Mouse (Mus musculus): ENCODE measurements around the gene Slc39a11. TPM values are rescaled to one million over a fixed set of nuclear protein-coding genes. Genes with fewer than 3 reads are reported as not detected.

The Slc39a11 gene
- polyA plus RNA-seq, 1 experiment from 2014 or later: 25.4 TPM

DNA sequence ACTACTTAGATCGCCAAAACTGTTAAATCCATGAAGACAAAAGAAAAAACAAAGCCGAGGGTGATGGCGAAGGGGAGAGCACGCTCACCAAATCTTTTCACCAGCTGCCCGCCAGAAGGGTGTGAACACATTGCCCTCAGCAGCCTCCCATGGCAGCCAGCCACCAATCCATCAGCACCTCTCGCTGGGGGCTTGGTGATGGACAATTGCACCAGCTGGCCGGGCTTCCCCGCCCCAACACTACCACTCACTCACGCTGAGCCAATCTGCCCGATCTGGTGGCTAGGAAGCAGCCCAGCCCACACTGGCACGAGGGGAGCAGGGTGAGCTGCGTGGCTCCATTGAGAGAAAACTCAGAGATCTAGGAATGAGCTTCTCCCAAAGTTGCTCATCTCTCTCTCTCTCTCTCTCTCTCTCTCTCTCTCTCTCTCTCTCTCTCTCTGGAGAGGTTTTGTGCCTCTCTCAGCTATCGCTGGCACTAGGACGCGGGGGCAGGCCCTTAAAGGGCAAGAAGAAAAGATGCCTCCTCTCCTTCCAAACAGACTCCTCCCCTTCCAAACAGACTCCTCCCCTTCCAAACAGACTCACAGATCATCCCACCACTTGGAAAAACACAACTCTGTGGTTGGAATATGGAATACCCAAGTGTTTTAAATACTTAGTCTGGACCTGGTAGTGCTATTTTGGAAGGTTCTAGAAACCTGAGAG lies 110.2 kb downstream of the Slc39a11 start:
- Histone ChIP-seq H3K4me2 (replicated peaks; ENCODE audit: low read depth, low read length) (no peak overlapping the region), H3K27me3 (ENCODE audit: insufficient read depth, low read length) (no peaks in the 10 kb centered on the region), H3K9me3 (ENCODE audit: low read length) (no peaks in the 10 kb centered on the region), H3K36me3 (ENCODE audit: insufficient read depth, low read length) (no peaks in the 10 kb centered on the region), H3K9ac (replicated peaks; ENCODE audit: low read length) (no peak overlapping the region), H3K27ac (ENCODE audit: low read length) (no peak overlapping the region), H3K4me1 (ENCODE audit: insufficient read depth, low read length) (0 out of 2 replicates have a peak, but pooled peaks cover 2% of the 10 kb centered on the region), H3K4me3 (ENCODE audit: low read length) (no peak overlapping the region)
- no peak for ATAC-seq (ENCODE audit: low FRiP score, low TSS enrichment)
- 35% methylated on average over 15 of the region's 15 CpGs for WGBS

DNA sequence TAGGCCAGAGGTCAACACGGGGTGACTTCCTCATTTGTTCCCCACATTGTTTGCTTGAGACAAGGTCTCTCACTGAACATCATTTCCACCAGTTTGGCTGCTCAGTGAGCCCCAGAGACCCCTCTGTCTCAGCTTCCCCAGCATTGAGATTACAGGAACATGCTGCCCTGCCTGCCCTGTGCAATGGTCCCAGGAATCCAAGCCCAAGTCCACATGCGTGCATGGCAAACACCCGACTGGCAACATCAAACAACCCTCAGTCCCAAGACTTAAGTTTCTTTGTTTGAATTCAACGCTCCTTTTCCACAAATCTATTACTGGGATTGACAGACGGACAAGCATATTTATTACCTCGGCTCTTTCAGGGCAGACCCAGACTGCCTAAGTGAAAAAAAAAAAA lies 110.8 kb downstream of the Slc39a11 start:
- ATAC-seq (ENCODE audit: low FRiP score, low TSS enrichment): no peak
- no peak overlapping the region for H3K4me3 ChIP-seq (ENCODE audit: low read length)

DNA sequence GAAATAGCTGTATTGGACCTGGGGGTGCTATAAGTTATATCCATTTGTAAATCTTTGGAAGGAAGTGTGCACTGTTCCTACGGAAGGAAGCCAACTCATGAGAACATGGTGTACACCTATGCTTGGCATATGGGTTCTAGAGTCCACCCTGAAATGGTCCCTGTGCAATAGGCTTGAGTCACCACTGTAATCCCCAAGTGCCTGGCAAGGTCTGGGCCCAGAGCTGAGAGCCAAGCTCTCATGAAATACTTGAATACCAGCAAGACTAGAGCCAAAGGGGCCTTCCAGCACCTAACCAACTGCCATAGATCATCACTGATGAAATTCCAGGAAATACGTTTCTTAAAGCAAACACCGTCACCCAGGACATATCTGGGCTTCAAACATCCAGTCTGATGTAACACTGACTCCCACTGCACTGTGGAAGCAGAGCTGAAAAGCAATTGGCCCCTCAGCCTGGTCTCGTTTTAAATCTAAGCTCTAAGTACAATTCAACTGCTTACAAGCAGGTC lies 111.4 kb downstream of the Slc39a11 start:
- Histone ChIP-seq H3K9ac (replicated peaks; ENCODE audit: low read length) (no peak overlapping the region), H3K4me3 (ENCODE audit: low read length) (no peak overlapping the region), H3K4me2 (replicated peaks; ENCODE audit: low read depth, low read length) (no peak overlapping the region), H3K27me3 (ENCODE audit: insufficient read depth, low read length) (no peaks in the 10 kb centered on the region), H3K9me3 (ENCODE audit: low read length) (no peaks in the 10 kb centered on the region), H3K27ac (ENCODE audit: low read length) (no peak overlapping the region), H3K4me1 (ENCODE audit: insufficient read depth, low read length) (peaks cover 8% of the 10 kb centered on the region; the same call in 1 of the 2 replicates), H3K36me3 (ENCODE audit: insufficient read depth, low read length) (no peaks in the 10 kb centered on the region)
- WGBS: 88% methylated on average over 4 of the region's 4 CpGs
- no peak for ATAC-seq (ENCODE audit: low FRiP score, low TSS enrichment)

More for the DNA sequence above, 110.8 kb downstream of the Slc39a11 start:
- H3K27me3 ChIP-seq (ENCODE audit: insufficient read depth, low read length): no peaks in the 10 kb centered on the region
- H3K9ac ChIP-seq (replicated peaks; ENCODE audit: low read length): no peak overlapping the region
- H3K4me2 ChIP-seq (replicated peaks; ENCODE audit: low read depth, low read length): no peak overlapping the region
- WGBS: 62% methylated on average over 6 of the region's 6 CpGs
- H3K9me3 ChIP-seq (ENCODE audit: low read length): no peaks in the 10 kb centered on the region
- peaks cover 3% of the 10 kb centered on the region; the same call in 1 of the 2 replicates for H3K4me1 ChIP-seq (ENCODE audit: insufficient read depth, low read length)
- H3K36me3 ChIP-seq (ENCODE audit: insufficient read depth, low read length): no peaks in the 10 kb centered on the region
- no peak overlapping the region for H3K27ac ChIP-seq (ENCODE audit: low read length)

DNA sequence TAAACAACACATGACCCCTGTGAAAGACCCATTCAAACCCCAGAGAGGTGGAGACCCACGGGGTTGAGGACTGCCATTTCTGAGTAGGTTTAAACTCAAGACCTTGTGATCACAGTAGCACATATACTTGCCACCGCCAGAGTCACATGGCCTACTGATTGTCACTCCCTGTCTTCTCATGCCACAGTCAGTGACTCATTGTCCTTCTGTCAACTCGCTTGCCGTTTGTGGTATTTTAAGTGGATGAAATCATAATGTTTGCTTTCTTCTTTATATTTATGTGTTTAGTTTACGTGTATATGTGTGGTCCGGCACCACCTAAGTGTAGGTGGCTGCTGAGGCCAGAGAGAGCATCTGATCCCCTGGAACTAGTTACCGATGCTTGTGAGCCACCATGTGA lies 112.2 kb downstream of the Slc39a11 start:
- no peak overlapping the region for H3K4me3 ChIP-seq (ENCODE audit: low read length)
- H3K36me3 ChIP-seq (ENCODE audit: insufficient read depth, low read length): no peaks in the 10 kb centered on the region
- peaks cover 8% of the 10 kb centered on the region; the same call in 1 of the 2 replicates for H3K4me1 ChIP-seq (ENCODE audit: insufficient read depth, low read length)
- WGBS: 88% methylated on average over 7 of the region's 7 CpGs
- H3K4me2 ChIP-seq (replicated peaks; ENCODE audit: low read depth, low read length): no peak overlapping the region
- no peak overlapping the region for H3K9ac ChIP-seq (replicated peaks; ENCODE audit: low read length)
- H3K9me3 ChIP-seq (ENCODE audit: low read length): no peaks in the 10 kb centered on the region
- H3K27me3 ChIP-seq (ENCODE audit: insufficient read depth, low read length): no peaks in the 10 kb centered on the region
- no peak for ATAC-seq (ENCODE audit: low FRiP score, low TSS enrichment)
- no peak overlapping the region for H3K27ac ChIP-seq (ENCODE audit: low read length)

DNA sequence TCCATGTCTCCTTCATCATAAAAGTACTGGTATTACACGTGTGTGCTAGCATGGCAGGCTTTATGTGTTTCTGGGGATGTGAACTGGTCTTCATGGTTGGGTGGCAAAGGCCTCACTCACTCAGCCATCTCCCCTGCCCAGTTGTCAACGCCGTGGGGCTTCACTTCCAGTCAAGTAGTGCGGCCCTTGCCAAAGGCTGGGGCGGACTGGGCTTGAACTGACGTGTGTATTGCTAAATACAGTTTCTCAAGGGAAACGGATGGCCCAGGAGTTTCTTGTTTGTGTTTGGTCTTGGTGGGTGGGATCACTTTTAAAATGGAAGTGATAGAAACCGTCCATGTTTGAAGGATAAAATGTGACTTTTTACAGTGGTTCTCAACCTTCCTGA lies 112.7 kb downstream of the Slc39a11 start:
- no peaks in the 10 kb centered on the region for H3K27me3 ChIP-seq (ENCODE audit: insufficient read depth, low read length)
- peaks cover 8% of the 10 kb centered on the region; the same call in 1 of the 2 replicates for H3K4me1 ChIP-seq (ENCODE audit: insufficient read depth, low read length)
- no peaks in the 10 kb centered on the region for H3K9me3 ChIP-seq (ENCODE audit: low read length)
- no peak for ATAC-seq (ENCODE audit: low FRiP score, low TSS enrichment)
- H3K4me3 ChIP-seq (ENCODE audit: low read length): no peak overlapping the region
- no peak overlapping the region for H3K9ac ChIP-seq (replicated peaks; ENCODE audit: low read length)
- H3K27ac ChIP-seq (ENCODE audit: low read length): no peak overlapping the region
- WGBS: 71% methylated on average over 8 of the region's 8 CpGs
- H3K36me3 ChIP-seq (ENCODE audit: insufficient read depth, low read length): no peaks in the 10 kb centered on the region
- no peak overlapping the region for H3K4me2 ChIP-seq (replicated peaks; ENCODE audit: low read depth, low read length)

DNA sequence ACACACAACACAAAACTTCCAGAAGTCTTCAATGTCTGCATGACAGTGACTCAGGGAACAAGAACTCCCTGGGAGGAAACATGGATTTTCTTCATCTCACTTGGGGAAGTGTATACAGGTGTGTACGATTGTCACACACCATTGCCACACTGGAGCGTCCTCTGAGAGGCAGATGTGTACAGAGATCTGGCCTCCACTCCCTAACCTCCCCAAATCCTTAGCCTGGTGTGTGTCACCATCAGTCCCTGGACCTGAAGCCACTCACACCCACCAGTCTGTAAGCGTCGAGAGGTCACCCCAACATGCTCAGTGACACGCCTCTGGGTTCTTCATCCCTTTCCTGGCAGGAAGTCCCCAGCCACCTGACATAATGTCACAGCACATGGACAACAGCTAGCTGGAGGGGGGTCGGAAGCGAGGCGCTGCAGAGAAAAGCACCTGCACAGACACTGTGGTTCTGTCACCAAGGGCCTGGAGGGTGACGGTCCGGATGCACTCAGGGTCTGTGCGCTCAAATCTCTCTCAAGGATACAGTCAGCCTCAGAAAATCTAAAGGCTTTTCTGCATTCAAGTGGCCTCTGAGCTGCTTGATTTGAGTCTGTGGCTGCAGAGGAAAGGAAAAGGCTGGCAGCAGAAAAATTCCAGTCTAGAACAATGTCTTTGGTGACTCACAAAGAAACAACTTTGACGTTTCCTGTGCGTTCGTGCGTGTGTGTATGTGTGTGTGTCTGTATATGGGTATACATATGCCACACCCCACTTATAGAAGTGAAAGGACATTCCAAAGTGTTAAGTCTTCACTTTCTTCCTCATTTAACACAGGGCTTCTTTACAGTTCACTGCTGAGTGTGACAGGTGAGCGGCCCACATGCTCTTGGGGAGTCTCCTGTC lies 113.3 kb downstream of the Slc39a11 start:
- peaks cover 8% of the 10 kb centered on the region; the same call in 1 of the 2 replicates for H3K4me1 ChIP-seq (ENCODE audit: insufficient read depth, low read length)
- no peak overlapping the region for H3K9ac ChIP-seq (replicated peaks; ENCODE audit: low read length)
- H3K27ac ChIP-seq (ENCODE audit: low read length): no peak overlapping the region
- no peak overlapping the region for H3K4me2 ChIP-seq (replicated peaks; ENCODE audit: low read depth, low read length)
- H3K4me3 ChIP-seq (ENCODE audit: low read length): no peak overlapping the region
- H3K27me3 ChIP-seq (ENCODE audit: insufficient read depth, low read length): no peaks in the 10 kb centered on the region
- H3K9me3 ChIP-seq (ENCODE audit: low read length): no peaks in the 10 kb centered on the region
- no peak for ATAC-seq (ENCODE audit: low FRiP score, low TSS enrichment)
- WGBS: 81% methylated on average over 16 of the region's 16 CpGs
- no peaks in the 10 kb centered on the region for H3K36me3 ChIP-seq (ENCODE audit: insufficient read depth, low read length)

DNA sequence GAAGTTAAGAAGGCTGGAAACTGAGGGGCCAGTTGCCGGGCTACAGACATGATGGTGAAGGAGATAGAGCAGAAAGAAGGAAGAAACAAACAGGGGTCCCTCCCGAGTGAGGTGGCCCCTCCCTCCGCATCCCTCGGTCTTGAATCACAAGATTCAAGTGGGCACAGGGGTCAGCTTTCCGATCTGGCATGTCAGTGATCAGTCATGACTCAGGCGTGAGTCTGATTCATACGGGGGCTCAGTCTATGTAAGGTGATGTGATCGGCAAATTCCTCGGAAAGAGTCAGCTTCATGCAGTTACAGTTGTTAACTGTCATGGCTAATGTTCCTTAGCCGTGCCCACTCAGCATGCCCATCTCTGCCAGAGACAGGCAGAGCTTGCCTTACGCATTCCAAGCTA lies 115.5 kb downstream of the Slc39a11 start:
- no peak for ATAC-seq (ENCODE audit: low FRiP score, low TSS enrichment)
- WGBS: 61% methylated on average over 11 of the region's 11 CpGs
- no peaks in the 10 kb centered on the region for H3K27me3 ChIP-seq (ENCODE audit: insufficient read depth, low read length)

DNA sequence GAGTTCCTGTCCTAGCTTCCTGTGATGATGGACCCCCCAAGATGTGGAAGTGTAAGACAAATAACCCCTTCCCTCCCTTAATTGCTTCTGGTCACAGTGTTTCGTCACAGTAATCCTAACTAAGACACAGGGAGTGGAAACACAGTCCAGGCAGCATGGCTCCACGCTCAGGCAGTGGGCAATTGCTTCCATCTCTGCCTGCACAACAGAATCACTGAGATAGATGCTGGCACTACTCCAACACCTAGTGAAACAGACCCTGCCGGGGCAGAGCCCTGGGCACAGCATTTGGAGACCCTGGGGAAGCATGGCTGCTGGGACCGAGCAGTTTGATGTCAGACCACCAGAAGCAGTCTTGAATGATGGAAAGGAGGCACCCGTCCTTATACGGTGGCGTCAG lies 115.9 kb downstream of the Slc39a11 start:
- H3K4me2 ChIP-seq (replicated peaks; ENCODE audit: low read depth, low read length): no peak overlapping the region
- H3K4me1 ChIP-seq (ENCODE audit: insufficient read depth, low read length): peaks cover 6% of the 10 kb centered on the region; the same call in 1 of the 2 replicates
- no peak overlapping the region for H3K4me3 ChIP-seq (ENCODE audit: low read length)
- no peaks in the 10 kb centered on the region for H3K27me3 ChIP-seq (ENCODE audit: insufficient read depth, low read length)
- WGBS: 58% methylated on average over 7 of the region's 7 CpGs
- H3K27ac ChIP-seq (ENCODE audit: low read length): no peak overlapping the region
- H3K9ac ChIP-seq (replicated peaks; ENCODE audit: low read length): no peak overlapping the region
- no peaks in the 10 kb centered on the region for H3K36me3 ChIP-seq (ENCODE audit: insufficient read depth, low read length)
- no peak for ATAC-seq (ENCODE audit: low FRiP score, low TSS enrichment)
- H3K9me3 ChIP-seq (ENCODE audit: low read length): no peaks in the 10 kb centered on the region

More for the DNA sequence above, 115.5 kb downstream of the Slc39a11 start:
- no peak overlapping the region for H3K4me3 ChIP-seq (ENCODE audit: low read length)
- H3K4me2 ChIP-seq (replicated peaks; ENCODE audit: low read depth, low read length): no peak overlapping the region
- no peaks in the 10 kb centered on the region for H3K9me3 ChIP-seq (ENCODE audit: low read length)
- H3K9ac ChIP-seq (replicated peaks; ENCODE audit: low read length): no peak overlapping the region
- H3K27ac ChIP-seq (ENCODE audit: low read length): no peak overlapping the region
- peaks cover 6% of the 10 kb centered on the region; the same call in 1 of the 2 replicates for H3K4me1 ChIP-seq (ENCODE audit: insufficient read depth, low read length)
- no peaks in the 10 kb centered on the region for H3K36me3 ChIP-seq (ENCODE audit: insufficient read depth, low read length)

DNA sequence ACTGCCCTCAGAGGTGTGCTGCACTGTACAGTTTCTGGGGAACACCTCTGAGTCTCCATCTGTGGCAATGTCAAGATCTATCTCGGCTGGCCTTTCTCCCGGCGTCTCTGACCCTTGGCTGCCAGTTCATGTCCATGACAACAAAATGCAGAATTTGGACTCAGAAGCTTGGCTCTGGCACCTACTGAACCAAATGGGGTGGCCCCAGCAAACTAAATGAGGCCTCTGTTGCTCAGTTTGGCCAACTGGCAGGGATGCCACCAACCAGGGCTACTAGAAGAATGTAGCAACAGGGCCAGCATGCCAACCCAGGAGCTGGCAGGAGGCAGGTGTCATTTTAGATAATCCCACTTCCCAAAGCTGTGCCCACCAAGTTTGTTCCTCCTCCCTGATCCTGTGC lies 121.5 kb downstream of the Slc39a11 start:
- no peak overlapping the region for H3K9ac ChIP-seq (replicated peaks; ENCODE audit: low read length)
- no peaks in the 10 kb centered on the region for H3K36me3 ChIP-seq (ENCODE audit: insufficient read depth, low read length)
- no peaks in the 10 kb centered on the region for H3K4me1 ChIP-seq (ENCODE audit: insufficient read depth, low read length)
- H3K4me2 ChIP-seq (replicated peaks; ENCODE audit: low read depth, low read length): no peak overlapping the region
- 92% methylated on average over 3 of the region's 3 CpGs for WGBS
- no peaks in the 10 kb centered on the region for H3K27me3 ChIP-seq (ENCODE audit: insufficient read depth, low read length)
- H3K4me3 ChIP-seq (ENCODE audit: low read length): no peak overlapping the region
- H3K9me3 ChIP-seq (ENCODE audit: low read length): no peaks in the 10 kb centered on the region
- no peak overlapping the region for H3K27ac ChIP-seq (ENCODE audit: low read length)
- ATAC-seq (ENCODE audit: low FRiP score, low TSS enrichment): no peak

Data from kidney, embryonic 16.5 days (tissue).